Mouse (Mus musculus): ENCODE results near the gene Sntb2. TPM values are rescaled to one million over a fixed set of nuclear protein-coding genes. Genes with fewer than 3 reads are reported as not detected.

Sntb2 gene
- total RNA-seq (2014; rRNA removed) = 7.3 and 8.7 TPM in 2 replicates
- 4.6 and 6.0 TPM in 2 replicates for polyA plus RNA-seq (2015; fragmentation: Nextera tagmentation; extraction: Ambion mirVana)

DNA sequence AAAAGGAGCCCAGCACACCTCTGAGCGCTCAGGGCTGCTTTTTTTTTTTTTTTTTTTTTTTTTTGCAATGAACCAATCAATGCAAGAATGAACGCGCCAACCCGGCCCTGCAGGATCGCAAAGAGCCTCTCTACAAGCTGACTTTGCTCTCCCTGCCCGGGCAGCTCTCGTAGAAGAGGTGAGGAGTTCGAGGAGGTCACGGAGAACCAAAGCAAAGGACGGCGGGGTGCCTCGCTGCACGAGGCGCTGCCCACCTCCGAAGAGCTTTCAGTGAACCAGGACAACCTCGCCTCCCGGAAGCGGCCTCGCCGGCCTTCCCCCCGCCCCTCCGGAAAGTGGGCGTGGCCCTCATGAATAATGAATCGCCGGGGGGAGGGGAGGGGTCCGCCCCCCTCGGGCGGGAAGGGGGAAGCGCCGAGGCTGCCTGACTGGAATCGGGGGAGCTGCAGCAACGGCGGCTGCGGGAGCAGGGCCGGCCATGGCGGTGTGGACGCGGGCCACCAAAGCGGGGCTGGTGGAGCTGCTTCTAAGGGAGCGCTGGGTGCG lies at the start of gene Sntb2:
Gene Sntb2, plus strand, starts transcription at position 427 of the 546 bp plus-strand sequence.
- peak within 1 kb of the TSS; percentile 86 for H3K9ac ChIP-seq (replicated peaks; ENCODE audit: low read length)
- H3K4me2 ChIP-seq (ENCODE audit: low read depth, low read length) = peak within 1 kb of the TSS; percentile 72
- peak within 1 kb of the TSS; percentile 92 for H3K4me3 ChIP-seq (ENCODE audit: low read length)
- peak; percentile 13; the same call in 1 of the 2 replicates for TF ChIP-seq CTCF (IDR thresholded peaks at IDR 0.05; ENCODE audit: low read depth)
- WGBS = under 1% methylated on average over 40 of the region's 41 CpGs
- no peaks in the 10 kb centered on the region for H3K9me3 ChIP-seq (ENCODE audit: low read length)
- no peaks in the 10 kb centered on the region for H3K36me3 ChIP-seq (ENCODE audit: insufficient read depth, low read length)
- H3K4me1 ChIP-seq (ENCODE audit: insufficient read depth, low read length) = 0 out of 2 replicates have a peak, but pooled peaks cover 9% of the 10 kb centered on the region
- no peaks in the 10 kb centered on the region for H3K27me3 ChIP-seq (ENCODE audit: insufficient read depth, low read length)
- ATAC-seq = peak; percentile 86
- peak within 1 kb of the TSS; percentile 84 for H3K27ac ChIP-seq
- peak; percentile 97 for DNase-seq (ENCODE audit: low spot score)

DNA sequence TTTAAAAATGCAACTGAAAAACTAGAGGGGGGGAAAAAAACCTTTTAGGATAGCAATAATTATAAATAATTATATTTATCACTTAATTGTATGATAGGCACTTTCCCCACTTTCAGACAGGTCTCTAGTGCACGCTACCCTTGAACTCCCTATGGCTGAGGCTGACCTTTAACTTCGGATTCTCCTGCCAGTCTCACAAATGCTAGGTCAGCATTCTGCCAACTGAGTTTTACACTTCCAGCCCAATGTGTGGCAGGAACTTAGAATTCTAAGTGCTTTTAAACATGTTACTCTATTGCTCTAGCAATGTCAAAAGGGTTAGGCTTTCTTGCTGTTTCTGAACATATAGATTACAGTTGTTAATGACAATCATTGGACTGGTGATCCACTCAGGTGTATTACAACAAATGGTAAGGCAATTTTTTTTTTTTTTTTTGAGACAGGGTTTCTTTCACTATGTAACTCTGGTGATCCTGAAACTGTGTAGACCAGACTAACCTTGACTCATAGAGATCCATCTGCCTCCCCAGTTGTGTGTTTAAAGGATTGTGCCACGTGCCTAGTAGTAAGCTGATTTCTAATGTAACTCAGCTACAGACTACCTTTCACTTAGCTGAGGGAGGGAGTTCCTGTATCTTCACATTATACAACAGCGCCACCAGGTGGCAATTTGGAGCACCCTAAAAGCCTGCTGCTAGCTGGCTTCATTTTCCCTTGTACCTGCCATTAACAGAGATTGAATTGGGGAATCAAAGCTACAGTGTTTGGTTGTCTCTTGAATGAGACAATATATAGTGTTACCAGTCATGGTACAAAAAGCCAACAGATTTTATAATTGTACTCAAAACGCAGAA lies 48.0 kb upstream of the Sntb2 start:
- Histone ChIP-seq H3K27me3 (ENCODE audit: insufficient read depth, low read length) (no peaks in the 10 kb centered on the region), H3K4me3 (ENCODE audit: low read length) (no peak overlapping the region), H3K9me3 (ENCODE audit: low read length) (no peaks in the 10 kb centered on the region), H3K36me3 (ENCODE audit: insufficient read depth, low read length) (peaks cover 20% of the 10 kb centered on the region), H3K4me1 (ENCODE audit: insufficient read depth, low read length) (no peaks in the 10 kb centered on the region), H3K27ac (no peak overlapping the region), H3K4me2 (ENCODE audit: low read depth, low read length) (no peak overlapping the region), H3K9ac (replicated peaks; ENCODE audit: low read length) (no peak overlapping the region)
- TF ChIP-seq CTCF (IDR thresholded peaks at IDR 0.05; ENCODE audit: low read depth) = peak; percentile 93
- ATAC-seq = peak; percentile 80
- DNase-seq (ENCODE audit: low spot score) = peak; percentile 93
- WGBS = 38% methylated on average over 5 of the region's 5 CpGs

DNA sequence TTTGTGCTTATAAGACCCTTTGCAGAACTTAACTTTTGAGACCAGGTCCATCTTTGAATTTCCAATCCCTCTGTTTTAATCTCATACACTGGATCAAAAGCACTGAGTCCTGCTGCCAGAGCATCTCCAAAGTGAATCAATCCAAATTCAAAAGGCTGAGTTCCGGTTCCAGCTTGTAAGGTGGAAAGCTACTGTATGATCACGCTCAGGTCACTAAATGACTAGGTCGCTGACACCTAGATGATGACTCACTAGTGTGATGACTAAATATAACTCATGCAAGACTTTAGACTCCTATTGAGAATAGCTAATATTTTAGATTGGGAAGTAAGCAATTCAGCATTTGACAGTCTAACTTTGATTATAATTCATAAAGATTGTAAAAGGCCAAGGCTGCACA lies 46.7 kb upstream of the Sntb2 start:
- no peak overlapping the region for H3K4me2 ChIP-seq (ENCODE audit: low read depth, low read length)
- no peak overlapping the region for H3K27ac ChIP-seq
- 90% methylated on average over 3 of the region's 3 CpGs for whole genome bisulfite sequencing
- H3K4me1 ChIP-seq (ENCODE audit: insufficient read depth, low read length) = no peaks in the 10 kb centered on the region
- no peak for ATAC-seq
- peaks cover 15% of the 10 kb centered on the region for H3K36me3 ChIP-seq (ENCODE audit: insufficient read depth, low read length)
- no peak overlapping the region for H3K9ac ChIP-seq (replicated peaks; ENCODE audit: low read length)
- DNase-seq (ENCODE audit: low spot score) = no peak
- H3K27me3 ChIP-seq (ENCODE audit: insufficient read depth, low read length) = no peaks in the 10 kb centered on the region
- no peaks in the 10 kb centered on the region for H3K9me3 ChIP-seq (ENCODE audit: low read length)
- no peak for TF ChIP-seq CTCF (IDR thresholded peaks at IDR 0.05; ENCODE audit: low read depth)
- no peak overlapping the region for H3K4me3 ChIP-seq (ENCODE audit: low read length)

DNA sequence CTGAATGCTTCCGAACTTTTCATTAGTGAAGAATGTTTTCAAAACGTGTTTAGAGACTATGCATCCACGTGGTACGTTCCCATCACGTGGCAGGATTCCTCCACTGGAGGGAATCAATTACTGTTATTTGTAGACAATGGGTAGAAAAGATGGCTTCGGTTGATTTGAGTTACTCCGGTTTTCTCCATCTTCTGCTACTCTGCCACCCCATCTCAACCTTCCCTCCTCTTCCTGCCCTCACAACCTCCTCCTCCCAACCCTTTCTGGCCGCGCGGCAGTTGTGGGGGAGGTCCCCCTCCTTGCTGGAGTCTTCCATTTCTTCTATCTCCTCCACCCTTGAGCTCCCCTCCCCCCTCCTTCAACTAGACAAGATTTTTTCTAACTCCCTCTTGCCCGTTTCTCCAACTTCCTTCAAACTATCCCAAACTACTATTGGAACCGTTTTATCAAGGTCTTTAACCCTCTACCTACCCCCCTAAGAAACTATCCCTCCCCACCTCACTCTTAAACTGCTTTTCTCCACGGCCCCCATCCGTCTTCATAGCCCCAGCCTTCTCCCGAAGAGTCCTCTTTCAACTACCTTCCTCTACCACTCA lies 43.2 kb upstream of the Sntb2 start:
- H3K27me3 ChIP-seq (ENCODE audit: insufficient read depth, low read length) = no peaks in the 10 kb centered on the region
- H3K9me3 ChIP-seq (ENCODE audit: low read length) = no peaks in the 10 kb centered on the region
- H3K9ac ChIP-seq (replicated peaks; ENCODE audit: low read length) = peak overlapping the region; percentile 93
- no peak for TF ChIP-seq CTCF (IDR thresholded peaks at IDR 0.05; ENCODE audit: low read depth)
- no peaks in the 10 kb centered on the region for H3K4me1 ChIP-seq (ENCODE audit: insufficient read depth, low read length)
- under 1% methylated on average over 15 of the region's 15 CpGs for WGBS
- peak overlapping the region; percentile 90 for H3K4me2 ChIP-seq (ENCODE audit: low read depth, low read length)
- ATAC-seq (no peak), DNase-seq (ENCODE audit: low spot score) (peak; percentile 53)
- H3K27ac ChIP-seq = peak overlapping the region; percentile 93
- H3K4me3 ChIP-seq (ENCODE audit: low read length) = peak overlapping the region; percentile 91
- no peaks in the 10 kb centered on the region; the same call in 1 of the 2 replicates for H3K36me3 ChIP-seq (ENCODE audit: insufficient read depth, low read length)

DNA sequence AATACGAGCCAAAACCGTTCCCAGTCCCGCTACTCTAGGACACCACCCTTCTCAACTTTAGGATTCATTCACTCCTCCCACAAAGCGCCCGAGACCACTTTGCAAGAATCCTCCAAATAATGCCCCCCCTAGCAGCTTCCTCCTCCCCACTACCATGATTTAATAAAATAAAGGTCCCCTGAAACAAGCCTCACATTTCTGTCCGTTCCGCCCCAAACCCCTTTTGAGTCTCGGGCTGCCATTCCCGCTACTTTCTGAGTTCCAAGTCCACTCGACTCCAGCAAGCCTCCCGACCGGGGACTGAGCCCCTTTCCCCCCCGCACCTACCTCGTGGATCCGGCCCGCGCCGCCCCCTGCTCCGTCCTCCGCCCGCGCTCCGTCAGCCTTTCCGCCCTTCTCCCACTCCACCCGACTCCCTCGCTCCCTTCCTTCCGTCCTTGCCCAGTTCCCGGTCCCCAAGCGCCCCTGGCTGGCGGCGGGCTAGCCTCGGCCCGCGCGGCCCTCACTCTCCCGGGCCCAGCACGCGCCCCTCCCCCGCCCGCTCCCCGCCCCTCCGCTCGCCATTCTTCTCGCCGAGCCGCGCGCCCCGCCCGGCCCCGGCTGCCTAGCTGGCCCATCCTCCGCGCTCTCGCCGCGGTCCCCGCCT lies 42.6 kb upstream of the Sntb2 start:
- Histone ChIP-seq H3K9ac (replicated peaks; ENCODE audit: low read length) (peak overlapping the region; percentile 93), H3K4me1 (ENCODE audit: insufficient read depth, low read length) (no peaks in the 10 kb centered on the region), H3K4me2 (ENCODE audit: low read depth, low read length) (peak overlapping the region; percentile 90), H3K36me3 (ENCODE audit: insufficient read depth, low read length) (peaks cover 1% of the 10 kb centered on the region; the same call in 1 of the 2 replicates), H3K27ac (peak overlapping the region; percentile 93), H3K27me3 (ENCODE audit: insufficient read depth, low read length) (no peaks in the 10 kb centered on the region), H3K4me3 (ENCODE audit: low read length) (peak overlapping the region; percentile 91), H3K9me3 (ENCODE audit: low read length) (no peaks in the 10 kb centered on the region)
- no peak for DNase-seq (ENCODE audit: low spot score)
- ATAC-seq = peak; percentile 87
- TF ChIP-seq CTCF (IDR thresholded peaks at IDR 0.05; ENCODE audit: low read depth) = no peak
- WGBS = 2% methylated on average over 56 of the region's 57 CpGs

DNA sequence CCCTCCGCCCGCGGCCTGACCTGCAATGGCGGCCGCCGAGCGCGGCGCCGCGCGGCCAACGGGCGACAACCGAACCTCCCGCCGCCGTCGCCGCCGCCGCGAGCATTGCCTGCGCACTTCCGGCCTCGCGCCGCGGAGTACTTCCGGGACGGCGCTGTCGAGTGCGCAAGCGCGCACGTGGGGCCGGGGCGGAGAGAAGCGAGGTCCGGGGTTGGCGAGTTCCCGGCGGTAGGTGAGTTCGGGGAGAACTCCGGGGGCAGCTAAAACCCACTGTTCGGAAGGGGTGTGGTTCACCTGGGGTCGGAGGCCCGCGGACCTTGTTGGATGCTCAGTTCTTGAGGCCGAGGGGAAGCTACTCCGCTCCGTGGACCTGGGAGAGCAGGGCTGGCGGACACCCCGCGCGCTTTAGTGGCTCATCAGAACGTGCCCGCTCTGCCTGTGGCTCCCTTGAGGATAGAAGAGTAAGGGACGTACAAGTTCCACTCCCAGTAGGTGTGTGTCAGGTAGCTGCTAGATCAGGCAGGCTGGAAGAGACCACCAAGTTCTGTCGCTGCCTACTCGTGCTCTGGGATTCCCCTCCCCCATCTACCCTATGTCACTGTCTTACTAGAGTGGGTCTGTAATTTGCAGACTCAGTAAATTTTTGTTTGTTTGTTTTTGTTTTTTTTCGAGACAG lies 41.9 kb upstream of the Sntb2 start, which contains the start of gene Utp4:
Gene Utp4, plus strand, starts transcription at position 156 of the 676 bp plus-strand sequence.
- Histone ChIP-seq H3K9me3 (ENCODE audit: low read length) (no peaks in the 10 kb centered on the region), H3K4me3 (ENCODE audit: low read length) (peak within 1 kb of the TSS; percentile 91), H3K9ac (replicated peaks; ENCODE audit: low read length) (peak within 1 kb of the TSS; percentile 93), H3K4me1 (ENCODE audit: insufficient read depth, low read length) (no peaks in the 10 kb centered on the region), H3K4me2 (ENCODE audit: low read depth, low read length) (peak within 1 kb of the TSS; percentile 90), H3K27me3 (ENCODE audit: insufficient read depth, low read length) (no peaks in the 10 kb centered on the region), H3K27ac (peak within 1 kb of the TSS; percentile 93), H3K36me3 (ENCODE audit: insufficient read depth, low read length) (peaks cover 4% of the 10 kb centered on the region; the same call in 1 of the 2 replicates)
- TF ChIP-seq CTCF (IDR thresholded peaks at IDR 0.05; ENCODE audit: low read depth) = no peak
- ATAC-seq = peak; percentile 96
- under 1% methylated on average over 63 of the region's 63 CpGs for WGBS
- DNase-seq (ENCODE audit: low spot score) = peak; percentile 95

Measured in hindbrain, postnatal 0 days (tissue).